Mouse (Mus musculus): ENCODE measurements around the gene Arel1.
A peak's percentile ranks its signal among the peaks of the same experiment; 100 is the strongest.

- TF ChIP-seq CTCF (IDR thresholded peaks at IDR 0.05; ENCODE audit: low read depth, low read length): no peak
- peak; percentile 38 for TF ChIP-seq POLR2A (IDR thresholded peaks at IDR 0.05; ENCODE audit: insufficient read depth, low read length)
- no peak for TF ChIP-seq EP300 (IDR thresholded peaks at IDR 0.05; ENCODE audit: insufficient read depth, low read depth, low read length)
These were observed at the start of gene Arel1, which contains the start of gene Fcf1 for GRCm38 (mm10) chr12:84970428-84971096.

All from ES-Bruce4 (cell line).